Mouse (Mus musculus) kidney, postnatal 0 days (tissue): ENCODE results near the gene Gm20388. TPM values are rescaled to one million over a fixed set of nuclear protein-coding genes. Genes with fewer than 3 reads are reported as not detected.

ENCODE experiments used
- ATAC-seq: fragments of 200-750 bp; cut with Nextera tagmentation; replicated peaks from 2 replicates; pipeline ENCODE4 v1.8.0; 2017; ENCODE audit warnings: low read depth, moderate number of reproducible peaks, moderate TSS enrichment, moderate library complexity; ENCODE audit not compliant: low FRiP score
- DNase-seq: peaks from one replicate; pipeline ENCODE4 v3.0.0-alpha.2; 2016; ENCODE audit warnings: low spot score
- H3K27ac ChIP-seq: fragments of 300-500 bp; sonication (generic); 2 replicates; pipeline ENCODE4 v1.5.1; 2014; ENCODE audit warnings: mild to moderate bottlenecking
- H3K27me3 ChIP-seq: fragments of 300-500 bp; sonication (generic); 2 replicates; pipeline ENCODE4 v1.6.1; 2014; ENCODE audit warnings: low read length, mixed read lengths; ENCODE audit not compliant: insufficient read depth
- H3K36me3 ChIP-seq: fragments of 300-500 bp; sonication (generic); 2 replicates; pipeline ENCODE4 v1.6.1; 2014; ENCODE audit warnings: low read length, mixed read lengths; ENCODE audit not compliant: insufficient read depth
- H3K4me1 ChIP-seq: fragments of 300-500 bp; sonication (generic); replicated peaks from 2 replicates; pipeline ENCODE4 v1.6.1; 2014; ENCODE audit warnings: antibody characterized with exemption, low read length, mixed read lengths; ENCODE audit not compliant: insufficient read depth
- H3K4me2 ChIP-seq: fragments of 300-500 bp; sonication (generic); 2 replicates; pipeline ENCODE4 v1.6.1; 2014; ENCODE audit warnings: mild to moderate bottlenecking, low read length, moderate library complexity, mixed read lengths
- H3K4me3 ChIP-seq: fragments of 300-500 bp; sonication (generic); replicated peaks from 2 replicates; pipeline ENCODE4 v1.5.1; 2014; ENCODE audit warnings: low read depth, low read length
- H3K9ac ChIP-seq: fragments of 300-500 bp; sonication (generic); 2 replicates; pipeline ENCODE4 v1.6.1; 2014; ENCODE audit warnings: low read depth, low read length
- H3K9me3 ChIP-seq: fragments of 300-500 bp; sonication (generic); replicated peaks from 2 replicates; pipeline ENCODE4 v1.6.1; 2016; ENCODE audit warnings: low read length, inconsistent platforms, mixed read lengths
- CTCF ChIP-seq: IDR thresholded peaks from 2 replicates; pipeline ENCODE4 v1.5.1; 2016; ENCODE audit warnings: antibody characterized with exemption, low read depth, mild to moderate bottlenecking, moderate library complexity
- WGBS: fragments of 180-500 bp; shearing (Covaris S2); extraction: QIAGEN DNeasy Blood & Tissue Kit; methylation state at CpG from one replicate; pipeline ENCODE4 v1.1.7; 2014; 5-methylcytosine and 5-hydroxymethylcytosine counted together
- polyA plus RNA-seq: library from polyadenylated mRNA; unstranded; fragments of >200 nt; fragmentation: Nextera tagmentation; extraction: Ambion mirVana; gene quantifications from 2 replicates; pipeline ENCODE4 v1.2.1, GENCODE M21; 2015

The Gm20388 gene
- polyA plus RNA-seq, 1 experiment from 2014 or later: not detected

DNA sequence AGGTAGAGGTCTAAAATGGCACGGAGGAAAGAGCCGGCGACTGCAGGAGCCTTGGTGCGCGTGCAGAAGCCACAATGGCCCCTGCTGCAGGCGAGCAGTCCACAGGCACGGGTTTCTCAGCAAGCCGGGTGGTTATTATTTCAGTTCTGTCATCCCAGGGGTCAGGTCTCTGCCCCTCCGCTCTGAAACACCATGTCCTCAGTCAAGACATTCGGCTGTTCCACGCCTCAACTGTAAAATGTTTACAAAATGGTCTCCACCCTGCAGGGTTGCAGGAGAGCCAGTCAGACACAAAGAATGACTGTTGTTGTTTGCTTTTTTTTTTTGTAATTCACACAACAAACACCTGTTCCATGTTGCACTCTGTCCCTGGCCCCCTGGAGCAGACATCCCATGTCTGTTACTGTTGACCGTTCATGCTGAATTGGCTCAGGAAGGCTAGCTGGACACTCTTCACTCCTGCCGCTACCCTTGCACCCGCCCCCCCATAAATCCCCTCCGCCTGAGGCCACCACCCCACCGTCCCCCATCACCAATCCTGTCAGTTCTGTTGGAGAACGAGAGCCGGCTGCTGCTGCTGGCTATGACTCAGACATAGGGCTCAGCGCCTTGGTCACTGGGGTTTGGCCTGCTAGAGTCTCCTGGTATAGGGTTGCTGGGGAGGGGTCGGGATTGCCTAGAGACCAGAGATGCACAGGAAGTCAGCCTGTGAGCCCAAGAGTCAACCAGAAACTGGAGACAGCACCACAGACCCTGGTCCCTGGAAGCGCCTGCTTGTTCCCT lies 350.9 kb downstream of the Gm20388 start:
- H3K4me3 ChIP-seq: no peak overlapping the region
- no peak; the same call in 1 of the 2 replicates for ATAC-seq
- no peak for TF ChIP-seq CTCF
- H3K27me3 ChIP-seq: 0 out of 2 replicates have a peak, but pooled peaks cover 4% of the 10 kb centered on the region
- DNase-seq: peak; percentile 92
- 0 out of 2 replicates have a peak overlapping the region, but pooled peaks have one; percentile 32 for H3K27ac ChIP-seq
- peaks cover 42% of the 10 kb centered on the region for H3K4me1 ChIP-seq
- no peak overlapping the region for H3K4me2 ChIP-seq
- no peaks in the 10 kb centered on the region for H3K9me3 ChIP-seq
- H3K9ac ChIP-seq: no peak overlapping the region
- no peaks in the 10 kb centered on the region for H3K36me3 ChIP-seq
- WGBS: 19% methylated on average over 21 of the region's 21 CpGs

DNA sequence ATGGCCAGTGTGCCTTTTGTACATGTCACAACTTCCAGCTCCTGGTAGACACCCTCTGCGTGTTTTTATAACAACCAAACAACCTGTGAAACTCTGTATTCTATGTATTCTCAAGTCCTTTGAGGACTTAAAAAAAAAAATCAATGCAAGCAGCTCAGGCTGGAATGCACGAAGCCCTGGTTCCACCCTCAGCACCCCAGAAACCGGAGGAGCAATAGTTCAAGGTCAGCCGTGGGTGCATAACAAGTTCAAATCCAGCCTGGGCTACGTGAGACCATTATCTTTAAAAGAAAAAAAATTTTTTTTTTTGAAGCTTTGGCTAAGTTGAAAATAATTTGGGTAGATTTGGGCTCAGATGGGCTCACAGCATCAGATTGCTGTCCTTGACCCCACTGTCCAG lies 353.2 kb downstream of the Gm20388 start:
- 76% methylated on average over 5 of the region's 5 CpGs for WGBS
- Histone ChIP-seq H3K27ac (no peak overlapping the region), H3K4me3 (no peak overlapping the region), H3K9ac (no peak overlapping the region), H3K4me2 (no peak overlapping the region), H3K36me3 (no peaks in the 10 kb centered on the region), H3K9me3 (no peaks in the 10 kb centered on the region), H3K27me3 (0 out of 2 replicates have a peak, but pooled peaks cover 4% of the 10 kb centered on the region), H3K4me1 (peaks cover 51% of the 10 kb centered on the region)
- no peak for ATAC-seq
- TF ChIP-seq CTCF: no peak
- DNase-seq: no peak

DNA sequence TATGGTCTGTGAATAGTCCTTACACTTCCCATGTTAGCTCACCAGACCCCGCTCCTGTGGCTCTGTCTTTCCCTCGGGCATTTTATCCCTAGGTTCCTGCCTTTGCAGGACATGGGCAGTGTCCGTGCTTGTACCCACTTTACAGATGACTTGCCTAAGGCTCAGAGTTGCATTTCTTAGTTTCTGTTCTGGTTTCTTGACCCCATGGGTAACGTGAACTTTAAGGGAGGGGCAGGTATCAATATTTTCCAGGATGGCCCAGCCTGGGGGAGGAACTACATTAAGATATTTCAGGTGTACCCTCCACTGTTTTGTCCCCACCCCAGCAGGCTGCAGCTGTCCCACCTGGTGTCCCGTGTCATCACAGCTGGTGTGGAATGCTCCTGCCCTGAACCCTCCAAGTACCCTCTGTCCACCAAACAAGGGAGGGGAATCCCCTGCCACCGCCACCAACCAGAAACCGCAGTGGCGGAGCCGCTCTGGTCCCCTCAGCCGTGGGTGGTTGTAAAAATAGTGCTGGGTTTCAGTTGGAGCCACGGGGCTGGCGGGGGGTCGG lies 353.8 kb downstream of the Gm20388 start:
- peak; percentile 19 for ATAC-seq
- Histone ChIP-seq H3K4me3 (no peak overlapping the region), H3K36me3 (no peaks in the 10 kb centered on the region), H3K4me2 (peak overlapping the region; percentile 51), H3K27me3 (0 out of 2 replicates have a peak, but pooled peaks cover 4% of the 10 kb centered on the region), H3K9me3 (no peaks in the 10 kb centered on the region), H3K4me1 (peaks cover 54% of the 10 kb centered on the region), H3K9ac (0 out of 2 replicates have a peak overlapping the region, but pooled peaks have one; percentile 40), H3K27ac (peak overlapping the region; percentile 58; the same call in 1 of the 2 replicates)
- no peak for DNase-seq
- 18% methylated on average over 13 of the region's 13 CpGs for WGBS
- TF ChIP-seq CTCF: no peak

DNA sequence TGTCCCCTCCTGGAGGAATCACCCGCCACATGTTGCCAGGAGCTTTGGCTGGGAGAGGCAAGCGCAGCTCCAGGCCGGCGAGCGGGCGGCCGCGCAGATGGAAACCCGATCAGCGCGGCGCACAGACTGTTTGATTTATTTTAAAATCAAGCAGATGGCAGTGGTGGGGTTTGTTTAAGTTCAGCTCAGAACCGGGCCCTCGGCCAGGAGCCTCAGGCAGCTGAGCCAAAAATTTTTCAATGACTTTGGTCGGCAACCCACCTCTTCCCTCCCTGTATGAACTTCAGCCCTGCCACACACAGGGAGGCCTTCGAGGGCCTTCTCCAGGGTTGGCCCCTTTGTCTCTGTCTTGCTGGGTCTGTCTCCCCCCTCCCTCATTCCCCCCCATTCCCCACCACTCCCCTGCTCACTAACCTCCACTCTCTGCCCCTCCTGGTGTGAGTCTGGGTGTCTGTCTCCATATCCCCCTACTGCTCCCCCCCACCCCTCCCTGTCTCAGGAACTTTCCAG lies 354.4 kb downstream of the Gm20388 start:
- peak; percentile 93 for DNase-seq
- WGBS: 1% methylated on average over 16 of the region's 16 CpGs
- Histone ChIP-seq H3K4me3 (no peak overlapping the region), H3K4me1 (peaks cover 54% of the 10 kb centered on the region), H3K27me3 (0 out of 2 replicates have a peak, but pooled peaks cover 4% of the 10 kb centered on the region), H3K36me3 (no peaks in the 10 kb centered on the region), H3K4me2 (peak overlapping the region; percentile 51), H3K9ac (0 out of 2 replicates have a peak overlapping the region, but pooled peaks have one; percentile 40), H3K27ac (peak overlapping the region; percentile 58), H3K9me3 (no peaks in the 10 kb centered on the region)
- ATAC-seq: peak; percentile 22
- TF ChIP-seq CTCF: no peak; the same call in 1 of the 2 replicates

DNA sequence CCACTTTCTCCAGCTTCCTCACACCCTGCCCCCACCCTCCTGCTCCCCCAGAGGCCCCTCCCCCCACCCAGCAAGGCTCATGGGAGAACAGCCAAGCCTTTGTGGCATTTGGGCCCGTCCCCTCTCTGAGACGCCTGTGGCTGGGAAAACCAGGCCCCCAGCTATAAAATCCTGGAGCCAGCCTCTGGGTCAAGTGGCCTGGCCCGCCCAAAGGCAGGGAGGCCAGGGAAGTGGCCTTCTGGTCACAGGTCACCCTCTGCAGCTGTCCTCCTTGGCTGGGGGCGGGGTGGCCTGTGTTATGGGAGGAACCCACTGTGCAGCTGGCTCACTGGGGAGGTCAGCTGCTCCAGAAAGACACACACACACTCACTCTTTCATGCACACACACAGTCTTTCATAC lies 354.8 kb downstream of the Gm20388 start:
- ATAC-seq (peak; percentile 68), DNase-seq (peak; percentile 81)
- H3K4me3 ChIP-seq: no peak overlapping the region
- H3K36me3 ChIP-seq: no peaks in the 10 kb centered on the region
- no peak for TF ChIP-seq CTCF
- H3K9ac ChIP-seq: no peak overlapping the region
- peak overlapping the region; percentile 58; the same call in 1 of the 2 replicates for H3K27ac ChIP-seq
- peak overlapping the region; percentile 51; the same call in 1 of the 2 replicates for H3K4me2 ChIP-seq
- 9% methylated on average over 4 of the region's 4 CpGs for WGBS
- peaks cover 50% of the 10 kb centered on the region for H3K4me1 ChIP-seq
- no peaks in the 10 kb centered on the region for H3K9me3 ChIP-seq
- H3K27me3 ChIP-seq: 0 out of 2 replicates have a peak, but pooled peaks cover 4% of the 10 kb centered on the region

DNA sequence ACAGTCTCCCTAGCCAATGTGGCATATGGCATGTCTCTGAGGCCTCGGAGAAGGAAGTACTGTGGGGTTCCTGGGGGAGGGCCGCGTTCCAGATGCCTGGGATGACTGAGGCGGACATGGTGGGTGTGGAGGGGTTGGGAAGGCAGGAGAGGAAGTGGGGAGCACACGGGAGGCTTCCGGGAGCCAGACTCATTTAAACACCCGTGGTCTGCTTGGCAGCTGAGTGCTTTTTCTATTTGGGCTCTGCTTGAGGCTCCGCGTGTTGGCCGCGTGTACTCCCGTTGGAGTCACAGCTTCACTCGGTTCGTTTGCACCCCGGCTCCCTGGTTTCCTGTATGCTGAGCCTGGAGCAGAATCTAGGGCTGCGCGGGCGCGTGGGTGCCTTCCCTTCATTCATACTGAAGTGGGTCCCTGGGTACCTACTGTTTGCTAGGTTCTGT lies 357.9 kb downstream of the Gm20388 start:
- H3K4me3 ChIP-seq: no peak overlapping the region
- no peak overlapping the region for H3K27ac ChIP-seq
- H3K9ac ChIP-seq: no peak overlapping the region
- DNase-seq: peak; percentile 37
- no peaks in the 10 kb centered on the region for H3K36me3 ChIP-seq
- no peaks in the 10 kb centered on the region for H3K9me3 ChIP-seq
- H3K4me2 ChIP-seq: no peak overlapping the region
- TF ChIP-seq CTCF: no peak
- WGBS: 30% methylated on average over 19 of the region's 19 CpGs
- ATAC-seq: no peak
- H3K27me3 ChIP-seq: 0 out of 2 replicates have a peak, but pooled peaks cover 1% of the 10 kb centered on the region
- peaks cover 33% of the 10 kb centered on the region for H3K4me1 ChIP-seq
